22 mouse cellular contexts compared by ENCODE assay signal in genomic region chr3:27214016-27214816, GRCm38 (mm10). TPM values are rescaled to one million over a fixed set of nuclear protein-coding genes. Genes with fewer than 3 reads are reported as not detected.
DNase-seq lines count a peak whose midpoint lies in the region; ATAC-seq lines count a peak whose summit lies in the region.
"Had no signal": no experiment of that assay in that cellular context is flagged by ENCODE, and none has a peak within 500 bp of the region (broad histone marks: within the 10 kb centered on the region; RNA-seq: fewer than 3 reads in every experiment).

No protein-coding gene starts in this region.

- no peak overlapping the region for H3K27ac ChIP-seq in kidney, embryonic 15.5 days
- H3K27ac ChIP-seq in kidney, embryonic 16.5 days (ENCODE audit: low read length) = no peak overlapping the region
- H3K27ac ChIP-seq in stomach, embryonic 15.5 days = no peak overlapping the region
- no peak overlapping the region for H3K27ac ChIP-seq in liver, embryonic 11.5 days (ENCODE audit: low read depth, low read length)
- H3K27ac ChIP-seq: embryonic facial prominence, embryonic 13.5 days; forebrain, embryonic 12.5 days; heart, adult 2 months; hindbrain, embryonic 10.5 days; hindbrain, embryonic 14.5 days had no signal

- H3K27me3 ChIP-seq in kidney, embryonic 15.5 days = no peaks in the 10 kb centered on the region
- no peaks in the 10 kb centered on the region for H3K27me3 ChIP-seq in kidney, embryonic 16.5 days (ENCODE audit: insufficient read depth, low read length)
- no peaks in the 10 kb centered on the region for H3K27me3 ChIP-seq in stomach, embryonic 15.5 days (replicated peaks)
- H3K27me3 ChIP-seq in liver, embryonic 11.5 days (replicated peaks; ENCODE audit: control insufficient read depth, insufficient read depth, low read length) = no peaks in the 10 kb centered on the region
- H3K27me3 ChIP-seq: embryonic facial prominence, embryonic 13.5 days; forebrain, embryonic 12.5 days; heart, embryonic 12.5 days had no signal

- H3K9ac ChIP-seq in kidney, embryonic 15.5 days = no peak overlapping the region
- H3K9ac ChIP-seq in kidney, embryonic 16.5 days (replicated peaks; ENCODE audit: low read length) = no peak overlapping the region
- no peak overlapping the region for H3K9ac ChIP-seq in stomach, embryonic 15.5 days
- H3K9ac ChIP-seq in liver, embryonic 11.5 days (ENCODE audit: low read depth, low read length) = no peak overlapping the region
- H3K9ac ChIP-seq: embryonic facial prominence, embryonic 13.5 days; forebrain, embryonic 12.5 days; heart, embryonic 12.5 days; hindbrain, embryonic 14.5 days had no signal

- ATAC-seq in kidney, embryonic 15.5 days (replicated peaks; ENCODE audit: low FRiP score) = 0 out of 2 replicates have a peak, but pooled peaks have one; percentile 16
- ATAC-seq in kidney, embryonic 16.5 days (ENCODE audit: low FRiP score, low TSS enrichment) = no peak
- peak; percentile 20; the same call in 1 of the 2 replicates for ATAC-seq in stomach, embryonic 15.5 days (ENCODE audit: insufficient read depth, low FRiP score, low read depth)
- no peak for ATAC-seq in liver, embryonic 11.5 days (replicated peaks; ENCODE audit: low FRiP score)
- ATAC-seq in megakaryocyte, adult 5-6 weeks (ENCODE audit: poor library complexity, severe bottlenecking) = no peak
- ATAC-seq: activated CD4-positive, CD25-positive, alpha-beta regulatory T cell, adult 4 months; CD4-positive, CD25-positive, alpha-beta regulatory T cell, adult 4 months; forebrain, embryonic 16.5 days had no signal

- no peak overlapping the region for H3K4me2 ChIP-seq in kidney, embryonic 15.5 days
- H3K4me2 ChIP-seq in kidney, embryonic 16.5 days (replicated peaks; ENCODE audit: low read depth, low read length) = no peak overlapping the region
- no peak overlapping the region for H3K4me2 ChIP-seq in stomach, embryonic 15.5 days
- no peak overlapping the region for H3K4me2 ChIP-seq in liver, embryonic 11.5 days
- H3K4me2 ChIP-seq: embryonic facial prominence, embryonic 13.5 days; forebrain, embryonic 12.5 days; heart, embryonic 12.5 days; hindbrain, embryonic 14.5 days had no signal

- 61% methylated on average over 8 of the region's 8 CpGs for WGBS in kidney, embryonic 15.5 days
- 54% methylated on average over 8 of the region's 8 CpGs for WGBS in kidney, embryonic 16.5 days
- WGBS in stomach, embryonic 15.5 days = 75% methylated on average over 8 of the region's 8 CpGs
- 79% methylated on average over 8 of the region's 8 CpGs for WGBS in liver, embryonic 11.5 days

- H3K36me3 ChIP-seq in kidney, embryonic 15.5 days = no peaks in the 10 kb centered on the region
- no peaks in the 10 kb centered on the region; the same call in 1 of the 2 replicates for H3K36me3 ChIP-seq in kidney, embryonic 16.5 days (ENCODE audit: insufficient read depth, low read length)
- H3K36me3 ChIP-seq in stomach, embryonic 15.5 days = no peaks in the 10 kb centered on the region
- no peaks in the 10 kb centered on the region for H3K36me3 ChIP-seq in liver, embryonic 11.5 days (ENCODE audit: control insufficient read depth, insufficient read depth, low read length)
- H3K36me3 ChIP-seq: embryonic facial prominence, embryonic 13.5 days; forebrain, embryonic 12.5 days; hindbrain, embryonic 10.5 days had no signal

- no peaks in the 10 kb centered on the region for H3K9me3 ChIP-seq in kidney, embryonic 15.5 days (replicated peaks)
- H3K9me3 ChIP-seq in kidney, embryonic 16.5 days (ENCODE audit: low read length) = 0 out of 2 replicates have a peak, but pooled peaks cover 1% of the 10 kb centered on the region
- H3K9me3 ChIP-seq in stomach, embryonic 15.5 days = no peaks in the 10 kb centered on the region
- no peaks in the 10 kb centered on the region for H3K9me3 ChIP-seq in liver, embryonic 11.5 days (ENCODE audit: control insufficient read depth, low read length)
- H3K9me3 ChIP-seq: forebrain, embryonic 12.5 days; heart, embryonic 12.5 days had no signal

- no peak overlapping the region for H3K4me3 ChIP-seq in kidney, embryonic 15.5 days (replicated peaks)
- H3K4me3 ChIP-seq in kidney, embryonic 16.5 days (ENCODE audit: low read length) = no peak overlapping the region
- no peak overlapping the region for H3K4me3 ChIP-seq in stomach, embryonic 15.5 days (replicated peaks)
- no peak overlapping the region for H3K4me3 ChIP-seq in liver, embryonic 11.5 days (ENCODE audit: low read depth, low read length)
- H3K4me3 ChIP-seq: embryonic facial prominence, embryonic 13.5 days; forebrain, embryonic 12.5 days; heart, adult 2 months; heart, embryonic 12.5 days; hindbrain, embryonic 10.5 days had no signal

- no peaks in the 10 kb centered on the region for H3K4me1 ChIP-seq in kidney, embryonic 15.5 days
- no peaks in the 10 kb centered on the region for H3K4me1 ChIP-seq in kidney, embryonic 16.5 days (ENCODE audit: insufficient read depth, low read length)
- H3K4me1 ChIP-seq in stomach, embryonic 15.5 days = no peaks in the 10 kb centered on the region
- no peaks in the 10 kb centered on the region for H3K4me1 ChIP-seq in liver, embryonic 11.5 days (replicated peaks; ENCODE audit: control insufficient read depth, insufficient read depth, low read length)
- H3K4me1 ChIP-seq: embryonic facial prominence, embryonic 13.5 days; forebrain, embryonic 12.5 days; heart, embryonic 12.5 days; hindbrain, embryonic 10.5 days had no signal

- DNase-seq in 3T3-L1 (ENCODE audit: low read depth, low spot score) (peak; percentile 77), adipocyte (ENCODE audit: low spot score) (peak; percentile 49)
- no peak for DNase-seq in liver, embryonic 11.5 days (ENCODE audit: low spot score)
- DNase-seq in heart, adult 8-10 months (ENCODE audit: low spot score) = no peak
- DNase-seq: adrenal gland, adult 8-10 months; cerebellum, adult 11-12 months; cerebellum, adult 9-11 months; cerebellum, postnatal 36 days; gastrocnemius, postnatal 10 days; heart, adult 2 months had no signal

RNA-seq across cellular contexts. Expression of gene Nceh1, which starts 31.5 kb away (rescaled TPM):
- polyA plus RNA-seq in kidney, embryonic 15.5 days (2015; fragmentation: Nextera tagmentation; extraction: Ambion mirVana) = 15.8 and 16.3 TPM in 2 replicates
- polyA plus RNA-seq in kidney, embryonic 16.5 days (2015; fragmentation: Nextera tagmentation; extraction: Ambion mirVana) = 25.3 and 26.6 TPM in 2 replicates
- polyA plus RNA-seq in stomach, embryonic 15.5 days (2015; fragmentation: Nextera tagmentation; extraction: Ambion mirVana) = 8.3 and 9.4 TPM in 2 replicates
- polyA plus RNA-seq in liver, embryonic 11.5 days (2014; fragmentation: Nextera tagmentation; extraction: Ambion mirVana) = 4.2 and 5.0 TPM in 2 replicates
- 100 to 1,000 TPM; 183 to 266 (median 229) TPM for total RNA-seq in heart, adult 8-10 months (2022)
- 30.6 and 33.9 TPM in 2 replicates for total RNA-seq in megakaryocyte, adult 5-6 weeks (2015)
- total RNA-seq in megakaryocyte, adult 5-6 weeks (2017) = 32.7 and 33.2 TPM in 2 replicates

Comparison
In these comparisons a context has a peak if more than half of its experiments do, and no peak if none do; other contexts are left out.
1. ATAC-seq: peak in kidney, embryonic 15.5 days (single experiment) and stomach, embryonic 15.5 days (single experiment); none in kidney, embryonic 16.5 days (single experiment), liver, embryonic 11.5 days (single experiment) and megakaryocyte, adult 5-6 weeks (single experiment).
2. DNase-seq: peak in 3T3-L1 (single experiment) and adipocyte (single experiment); none in liver, embryonic 11.5 days (single experiment) and heart, adult 8-10 months (single experiment).